In the genomic region with DNA sequence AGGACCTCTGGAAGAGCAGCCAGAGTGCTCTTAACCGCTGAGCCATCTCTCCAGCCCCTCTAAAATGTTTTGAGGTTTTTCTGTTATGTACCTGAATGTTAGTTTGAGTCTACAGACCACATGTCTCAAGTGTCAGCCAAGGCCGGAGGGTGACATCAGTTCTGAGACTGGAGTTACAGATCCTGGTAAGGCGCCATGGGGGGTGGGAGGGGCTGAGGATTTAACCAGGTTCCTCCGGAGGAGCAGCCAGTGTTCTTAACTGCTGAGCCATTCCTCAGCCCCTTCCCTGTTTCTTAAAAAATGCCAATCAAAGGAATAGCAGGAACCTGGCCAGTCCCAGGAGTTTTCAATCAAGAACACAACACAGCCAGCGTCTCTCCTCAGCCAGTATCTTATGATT, we compare ENCODE assay signal across 10 mouse cellular contexts. TPM values are rescaled to one million over a fixed set of nuclear protein-coding genes. Genes with fewer than 3 reads are reported as not detected.
DNase-seq lines count a peak whose midpoint lies in the region; ATAC-seq and TF ChIP-seq lines count a peak whose summit lies in the region.
"Had no signal": no experiment of that assay in that cellular context is flagged by ENCODE, and none has a peak within 500 bp of the region (broad histone marks: within the 10 kb centered on the region; RNA-seq: fewer than 3 reads in every experiment).

No protein-coding gene starts in this region.

- 43% methylated on average over 5 of the region's 5 CpGs for WGBS in heart, embryonic 15.5 days
- 51% methylated on average over 5 of the region's 5 CpGs for WGBS in midbrain, embryonic 13.5 days
- WGBS in midbrain, embryonic 14.5 days, result 39% methylated on average over 5 of the region's 5 CpGs
- WGBS in embryonic facial prominence, embryonic 14.5 days, result 33% methylated on average over 5 of the region's 5 CpGs
- 62% methylated on average over 5 of the region's 5 CpGs for WGBS in neural tube, embryonic 13.5 days
- WGBS in kidney, adult 2 months, result 62% methylated on average over 5 of the region's 5 CpGs

- no peak overlapping the region for H3K4me2 ChIP-seq in heart, embryonic 15.5 days
- no peak overlapping the region for H3K4me2 ChIP-seq in midbrain, embryonic 13.5 days (replicated peaks)
- no peak overlapping the region for H3K4me2 ChIP-seq in midbrain, embryonic 14.5 days (ENCODE audit: low read length)
- H3K4me2 ChIP-seq in embryonic facial prominence, embryonic 14.5 days (ENCODE audit: low read depth, low read length), result peak overlapping the region; percentile 71; the same call in 1 of the 2 replicates
- H3K4me2 ChIP-seq in neural tube, embryonic 13.5 days, result peak overlapping the region; percentile 84; the same call in 1 of the 2 replicates

- H3K27ac ChIP-seq in heart, embryonic 15.5 days, result no peak overlapping the region
- H3K27ac ChIP-seq in midbrain, embryonic 13.5 days, result no peak overlapping the region
- no peak overlapping the region for H3K27ac ChIP-seq in midbrain, embryonic 14.5 days (replicated peaks; ENCODE audit: low read depth, low read length)
- no peak overlapping the region for H3K27ac ChIP-seq in embryonic facial prominence, embryonic 14.5 days (replicated peaks; ENCODE audit: low read depth, low read length)
- H3K27ac ChIP-seq in neural tube, embryonic 13.5 days (replicated peaks), result no peak overlapping the region
- no peak overlapping the region for H3K27ac ChIP-seq in kidney, adult 2 months (ENCODE audit: insufficient read depth, low read depth, low read length)

- peaks cover 32% of the 10 kb centered on the region for H3K4me1 ChIP-seq in heart, embryonic 15.5 days (replicated peaks)
- peaks cover 38% of the 10 kb centered on the region for H3K4me1 ChIP-seq in midbrain, embryonic 13.5 days (replicated peaks)
- H3K4me1 ChIP-seq in midbrain, embryonic 14.5 days (ENCODE audit: control insufficient read depth, insufficient read depth, low read length), result peaks cover 14% of the 10 kb centered on the region
- peaks cover 20% of the 10 kb centered on the region for H3K4me1 ChIP-seq in embryonic facial prominence, embryonic 14.5 days (ENCODE audit: control insufficient read depth, insufficient read depth, low read length)
- H3K4me1 ChIP-seq in neural tube, embryonic 13.5 days (replicated peaks), result peaks cover 39% of the 10 kb centered on the region
- peaks cover 18% of the 10 kb centered on the region for H3K4me1 ChIP-seq in kidney, adult 2 months (ENCODE audit: control insufficient read depth, insufficient read depth, low read length)

- no peaks in the 10 kb centered on the region for H3K27me3 ChIP-seq in heart, embryonic 15.5 days
- H3K27me3 ChIP-seq in midbrain, embryonic 13.5 days, result no peaks in the 10 kb centered on the region
- no peaks in the 10 kb centered on the region for H3K27me3 ChIP-seq in midbrain, embryonic 14.5 days (ENCODE audit: control insufficient read depth, insufficient read depth, low read length)
- no peaks in the 10 kb centered on the region for H3K27me3 ChIP-seq in embryonic facial prominence, embryonic 14.5 days (replicated peaks; ENCODE audit: control insufficient read depth, insufficient read depth, low read length)
- no peaks in the 10 kb centered on the region for H3K27me3 ChIP-seq in neural tube, embryonic 13.5 days
- H3K27me3 ChIP-seq in kidney, adult 2 months (replicated peaks; ENCODE audit: control insufficient read depth, insufficient read depth, low read length), result no peaks in the 10 kb centered on the region

- no peak for TF ChIP-seq POLR2A in kidney, adult 2 months (IDR thresholded peaks at IDR 0.05; ENCODE audit: low read depth, low read length)

- DNase-seq in heart, postnatal 25 days (ENCODE audit: low spot score), result no peak
- DNase-seq in midbrain, embryonic 14.5 days, result no peak
- DNase-seq in embryonic facial prominence, embryonic 14.5 days (ENCODE audit: low spot score), result no peak
- DNase-seq in urinary bladder, adult 2 months (ENCODE audit: low spot score), result no peak
- DNase-seq in kidney, adult 2 months, result no peak
- DNase-seq: kidney, adult 9 months had no signal

- peak overlapping the region; percentile 92; the same call in 1 of the 2 replicates for H3K4me3 ChIP-seq in heart, embryonic 15.5 days
- peak overlapping the region; percentile 87; the same call in 1 of the 2 replicates for H3K4me3 ChIP-seq in midbrain, embryonic 13.5 days (replicated peaks)
- H3K4me3 ChIP-seq in midbrain, embryonic 14.5 days (replicated peaks; ENCODE audit: low read depth, low read length), result no peak overlapping the region
- H3K4me3 ChIP-seq in embryonic facial prominence, embryonic 14.5 days (ENCODE audit: low read depth, low read length), result no peak overlapping the region
- 0 out of 2 replicates have a peak overlapping the region, but pooled peaks have one; percentile 91 for H3K4me3 ChIP-seq in neural tube, embryonic 13.5 days
- no peak overlapping the region for H3K4me3 ChIP-seq in kidney, adult 2 months (ENCODE audit: insufficient read depth, low read depth, low read length)

- intact Hi-C loops in heart, postnatal 25 days (cut with DNase I), result loop anchor here (5.0 kb wide), 1 partner anchor 138 kb away; no protein-coding TSS in a partner anchor

- no peak overlapping the region for H3K9ac ChIP-seq in heart, embryonic 15.5 days
- no peak overlapping the region for H3K9ac ChIP-seq in midbrain, embryonic 13.5 days (replicated peaks)
- H3K9ac ChIP-seq in midbrain, embryonic 14.5 days (replicated peaks; ENCODE audit: low read length), result no peak overlapping the region
- H3K9ac ChIP-seq in embryonic facial prominence, embryonic 14.5 days (ENCODE audit: low read depth, low read length), result no peak overlapping the region
- H3K9ac ChIP-seq in neural tube, embryonic 13.5 days, result peak overlapping the region; percentile 95; the same call in 1 of the 2 replicates

- no peaks in the 10 kb centered on the region for H3K36me3 ChIP-seq in heart, embryonic 15.5 days
- no peaks in the 10 kb centered on the region for H3K36me3 ChIP-seq in midbrain, embryonic 13.5 days
- H3K36me3 ChIP-seq in midbrain, embryonic 14.5 days (ENCODE audit: control insufficient read depth, insufficient read depth, low read length), result no peaks in the 10 kb centered on the region
- H3K36me3 ChIP-seq in embryonic facial prominence, embryonic 14.5 days (ENCODE audit: control insufficient read depth, insufficient read depth, low read length), result no peaks in the 10 kb centered on the region
- 0 out of 2 replicates have a peak, but pooled peaks cover 5% of the 10 kb centered on the region for H3K36me3 ChIP-seq in neural tube, embryonic 13.5 days
- H3K36me3 ChIP-seq in kidney, adult 2 months (ENCODE audit: control insufficient read depth, insufficient read depth, low read length), result no peaks in the 10 kb centered on the region

- no peak for ATAC-seq in heart, embryonic 15.5 days (replicated peaks; ENCODE audit: insufficient number of reproducible peaks, insufficient read depth, low FRiP score, low read depth)
- ATAC-seq in midbrain, embryonic 13.5 days, result no peak
- ATAC-seq in midbrain, embryonic 14.5 days (ENCODE audit: low FRiP score, low TSS enrichment), result no peak
- no peak for ATAC-seq in embryonic facial prominence, embryonic 14.5 days (ENCODE audit: low read depth)
- ATAC-seq in neural tube, embryonic 13.5 days (ENCODE audit: low read depth), result no peak
- ATAC-seq: CD4-positive, CD25-positive, alpha-beta regulatory T cell, adult 4 months had no signal

- H3K9me3 ChIP-seq in heart, embryonic 15.5 days (replicated peaks), result no peaks in the 10 kb centered on the region
- no peaks in the 10 kb centered on the region for H3K9me3 ChIP-seq in midbrain, embryonic 13.5 days
- H3K9me3 ChIP-seq in midbrain, embryonic 14.5 days (ENCODE audit: control insufficient read depth, low read length), result no peaks in the 10 kb centered on the region
- no peaks in the 10 kb centered on the region for H3K9me3 ChIP-seq in embryonic facial prominence, embryonic 14.5 days (ENCODE audit: control insufficient read depth, low read length)
- no peaks in the 10 kb centered on the region for H3K9me3 ChIP-seq in neural tube, embryonic 13.5 days

- TF ChIP-seq CTCF in kidney, adult 2 months (conservative IDR thresholded peaks at IDR 0.05; ENCODE audit: insufficient read depth, insufficient read length, low read depth, low read length), result no peak

RNA-seq across cellular contexts. Expression of gene Rab35, which starts 1.4 kb away (rescaled TPM):
- polyA plus RNA-seq in heart, embryonic 15.5 days (2015; fragmentation: Nextera tagmentation; extraction: Ambion mirVana), result 13.7 and 15.0 TPM in 2 replicates
- total RNA-seq in heart, postnatal 25 days (2021), result 10 to 100 TPM; 43.2 to 44.8 TPM
- polyA plus RNA-seq in midbrain, embryonic 13.5 days (2015; fragmentation: Nextera tagmentation; extraction: Ambion mirVana), result 13.1 and 16.8 TPM in 2 replicates
- polyA plus RNA-seq in midbrain, embryonic 14.5 days (2014; fragmentation: Nextera tagmentation; extraction: Ambion mirVana), result 24.9 and 28.0 TPM in 2 replicates
- 18.9 and 19.3 TPM in 2 replicates for polyA plus RNA-seq in embryonic facial prominence, embryonic 14.5 days (2014; fragmentation: Nextera tagmentation; extraction: Ambion mirVana)
- 17.1 and 18.5 TPM in 2 replicates for polyA plus RNA-seq in neural tube, embryonic 13.5 days (2015; fragmentation: Nextera tagmentation; extraction: Ambion mirVana)
- 57.6 and 58.7 TPM in 2 replicates for polyA plus RNA-seq in urinary bladder, adult 2 months (2012; rRNA removed)
- 50.3 and 52.5 TPM in 2 replicates for polyA plus RNA-seq in kidney, adult 2 months (2012; rRNA removed)

Comparison
In these comparisons a context has a peak if more than half of its experiments do, and no peak if none do; other contexts are left out.
1. H3K4me3 ChIP-seq: peak in heart, embryonic 15.5 days (single experiment), midbrain, embryonic 13.5 days (single experiment) and neural tube, embryonic 13.5 days (single experiment); none in midbrain, embryonic 14.5 days (single experiment), embryonic facial prominence, embryonic 14.5 days (single experiment) and kidney, adult 2 months (single experiment).
2. H3K4me2 ChIP-seq: peak in embryonic facial prominence, embryonic 14.5 days (single experiment) and neural tube, embryonic 13.5 days (single experiment); none in heart, embryonic 15.5 days (single experiment), midbrain, embryonic 13.5 days (single experiment) and midbrain, embryonic 14.5 days (single experiment).